Mouse (Mus musculus) small intestine, adult 2 months (tissue): Measurements from ENCODE around the gene Btn1a1.

Experiments
- CTCF ChIP-seq: fragments of 200-500 bp; IDR thresholded peaks from 2 replicates; pipeline ENCODE4 v1.5.1; 2012; ENCODE audit warnings: low read depth, mild to moderate bottlenecking, control low read depth, inconsistent platforms, low read length, moderate library complexity, mixed read lengths; ENCODE audit not compliant: insufficient replicate concordance, insufficient read length; ENCODE audit errors: extremely low read depth
- POLR2A ChIP-seq: fragments of 200-500 bp; IDR thresholded peaks from 2 replicates; pipeline ENCODE4 v1.6.1; 2012; ENCODE audit warnings: low read depth, mild to moderate bottlenecking, control low read depth, inconsistent platforms, low read length, moderate library complexity

DNA sequence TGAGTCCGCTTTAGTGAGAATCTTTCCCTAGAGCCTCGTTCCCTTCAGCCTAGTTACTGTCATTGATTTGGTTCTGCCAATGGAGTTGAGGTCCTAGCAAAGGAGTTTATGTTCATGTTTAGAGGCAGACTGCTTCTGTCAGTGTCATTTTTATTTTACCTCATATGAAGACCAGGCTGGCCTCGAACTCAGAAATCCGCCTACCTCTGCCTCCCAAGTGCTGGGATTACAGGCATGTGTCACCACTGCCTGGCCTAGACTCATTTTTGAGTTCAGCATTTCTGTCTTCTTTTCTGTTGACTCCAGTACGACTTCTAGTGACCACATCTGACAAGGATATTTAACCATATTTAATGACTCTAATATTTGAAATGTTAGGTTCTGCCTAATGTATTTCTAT lies 49.6 kb upstream of the Btn1a1 start:
- no peak for TF ChIP-seq POLR2A
- TF ChIP-seq CTCF: no peak
